Mouse (Mus musculus) monocyte, adult 59 days (primary cell): ENCODE measurements around the gene Nfe2. TPM values are rescaled to one million over a fixed set of nuclear protein-coding genes. Genes with fewer than 3 reads are reported as not detected.

Source experiments
- total RNA-seq, 2 experiments: library from RNA; stranded (reverse); gene quantifications; one replicate each; pipeline ENCODE4 v1.2.4; 2023

Nfe2 gene
- 100 to 1,000 TPM; 104 to 107 TPM for total RNA-seq

DNA sequence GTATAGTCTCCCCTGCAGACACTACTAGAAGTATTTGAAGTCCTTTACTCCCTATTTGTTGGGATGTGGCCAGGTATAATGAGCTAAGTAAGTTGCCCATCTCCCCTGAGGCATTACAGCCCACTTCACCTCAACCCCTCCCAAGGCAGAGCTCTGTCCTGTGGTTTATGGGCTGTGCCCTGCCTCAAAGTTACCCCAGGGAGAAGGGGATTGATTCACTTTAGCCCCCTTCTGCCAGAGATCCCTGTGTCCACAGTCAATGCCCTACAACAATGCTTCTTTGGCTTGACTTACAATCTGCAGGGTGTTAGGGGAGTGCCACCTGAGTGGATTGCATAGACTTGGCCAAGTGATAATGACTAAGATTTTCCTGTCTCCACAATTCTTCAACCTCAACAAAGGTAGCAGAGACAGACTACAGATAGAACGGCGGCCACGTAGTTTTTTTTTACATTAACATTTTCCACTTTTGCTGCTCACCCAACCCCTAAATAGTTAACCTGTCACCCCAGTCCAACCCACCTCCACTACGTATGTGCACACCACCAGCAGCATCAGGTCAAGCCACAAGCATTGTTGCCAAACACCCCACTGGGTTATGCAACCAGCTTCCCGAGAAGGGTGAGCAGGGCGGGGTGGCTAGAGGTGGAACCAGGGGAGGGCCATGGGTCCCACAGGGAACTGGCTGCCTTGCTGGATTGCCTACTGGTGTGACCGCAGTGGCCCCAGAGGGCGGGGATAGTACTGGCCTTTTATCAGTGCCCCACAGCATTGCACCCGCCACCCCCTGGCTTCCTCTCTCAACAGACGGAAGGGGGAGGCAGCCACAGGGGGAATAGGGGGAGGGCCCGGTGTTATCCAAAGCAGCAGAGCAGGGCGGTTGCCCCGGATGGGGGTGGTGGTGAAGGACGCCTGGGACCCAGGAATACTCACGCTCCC is at the start of gene Nfe2:
Gene Nfe2, minus strand, starts transcription at position 614 of the 939 bp plus-strand sequence.

DNA sequence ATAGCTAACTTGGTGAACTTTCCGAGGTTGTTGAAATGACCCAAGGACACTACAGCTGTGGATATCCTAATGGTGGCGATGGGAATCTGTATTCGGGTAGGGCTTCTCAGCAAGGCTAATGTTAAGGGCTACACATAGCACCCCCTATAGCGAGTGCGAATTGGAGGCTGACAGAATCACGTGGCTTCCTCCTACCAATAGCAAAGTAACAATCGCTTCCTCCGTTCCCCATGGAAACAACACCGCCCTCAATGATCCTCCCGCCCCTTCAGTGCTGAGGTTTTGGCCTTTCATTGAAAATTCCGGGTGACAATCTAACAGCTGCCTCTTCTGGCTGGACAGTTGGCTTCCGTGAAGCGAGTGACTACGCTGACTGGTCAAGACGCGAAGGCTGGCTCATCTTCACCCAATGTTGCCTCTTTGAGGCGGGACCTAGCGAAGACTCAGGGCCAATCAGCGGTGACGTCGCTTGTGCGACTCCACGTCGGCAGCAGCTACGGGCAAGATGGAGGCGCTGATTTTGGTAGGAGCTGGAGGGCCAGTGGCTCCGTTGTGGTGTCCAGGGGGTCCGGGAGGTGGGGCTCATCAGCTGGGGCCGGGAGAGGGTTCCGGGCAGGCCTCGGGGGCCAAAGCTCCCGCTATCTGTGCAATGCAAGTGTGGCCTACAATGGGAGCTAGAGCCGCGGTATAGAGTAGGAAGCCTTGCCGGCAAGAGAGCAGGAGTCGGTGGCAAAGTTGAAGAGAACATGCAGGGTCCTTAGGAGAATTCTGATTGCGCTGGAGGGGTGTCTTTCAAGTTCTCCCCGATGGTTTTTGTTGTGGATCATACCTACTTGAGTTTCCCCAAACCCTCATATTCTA is 14.4 kb upstream of the Nfe2 start, which contains the start of gene Copz1:
Gene Copz1, plus strand, starts transcription at position 296 of the 861 bp plus-strand sequence.

DNA sequence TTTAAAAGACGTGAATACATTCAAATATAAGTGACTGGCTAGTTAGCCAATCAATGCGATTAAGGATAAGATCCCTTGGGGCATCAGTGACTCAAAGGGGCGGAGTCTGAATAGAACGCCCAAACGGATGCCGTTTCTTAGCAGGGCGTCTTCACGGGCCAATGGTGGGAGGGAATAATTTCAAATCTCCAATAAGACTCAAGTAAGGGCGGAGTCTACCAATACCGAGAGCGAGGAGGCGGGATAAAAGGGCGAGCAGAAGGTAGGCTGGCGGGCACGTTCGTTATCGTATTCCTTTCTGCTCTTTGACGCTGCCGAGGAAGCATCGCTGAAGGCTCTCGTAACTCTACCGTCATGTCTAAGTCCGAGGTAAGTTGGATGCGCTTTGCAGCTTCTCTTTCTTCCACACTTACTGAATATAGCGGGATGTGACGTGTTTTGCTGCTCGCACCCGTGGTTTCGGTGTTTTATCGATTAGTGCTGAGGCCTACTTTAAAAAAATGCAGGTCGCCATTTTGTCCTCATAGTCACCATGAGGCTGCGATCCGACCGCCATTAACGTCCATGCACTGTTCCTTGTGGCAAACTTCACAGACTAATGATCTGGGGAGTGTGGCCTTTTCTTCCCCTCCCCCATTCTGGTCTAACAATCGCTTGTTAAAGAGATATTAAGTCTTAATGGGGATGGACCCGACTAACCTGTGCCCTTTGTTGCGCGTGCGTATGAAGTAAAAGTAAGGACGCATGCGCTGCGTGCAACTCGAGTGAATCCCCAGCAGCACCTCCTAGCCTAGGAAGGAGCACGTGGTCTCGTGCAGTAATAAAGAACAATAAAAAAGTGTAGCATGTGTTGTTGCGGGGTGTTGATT is 17.8 kb downstream of the Nfe2 start, which contains the start of gene Hnrnpa1:
Gene Hnrnpa1, plus strand, starts transcription at position 273 of the 869 bp plus-strand sequence.

DNA sequence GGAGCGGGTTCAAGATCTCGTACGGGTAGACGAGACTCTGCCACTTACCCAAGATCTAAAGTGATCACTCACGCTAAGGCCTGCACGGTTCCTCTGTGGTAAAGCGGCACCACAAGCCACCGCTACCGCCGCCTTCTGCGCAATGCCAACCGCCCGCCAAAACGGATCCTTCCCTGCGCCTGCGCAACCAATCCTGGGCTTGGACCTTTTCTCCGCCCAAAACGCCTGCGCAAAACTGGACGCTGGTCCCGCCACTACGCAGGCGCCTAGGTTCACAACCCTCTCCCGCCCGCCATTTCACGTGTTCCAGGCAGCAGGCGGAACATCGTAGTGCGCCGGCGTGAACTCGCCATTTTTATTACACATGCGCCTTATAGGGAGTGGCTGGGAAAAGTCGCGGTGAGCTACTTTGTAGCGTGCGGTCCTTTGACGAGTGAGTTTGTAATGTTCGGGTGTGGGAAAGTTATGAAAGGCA is 18.5 kb downstream of the Nfe2 start, which contains the start of gene Cbx5:
Gene Cbx5, minus strand, starts transcription at position 132 of the 475 bp plus-strand sequence.

Other genes starting within 250 kb of the Nfe2 start
- under 1 TPM in 1 of 2 experiments, not detected in 1; 0.24 TPM for gene Hoxc4, start 239.5 kb downstream of the Nfe2 start, total RNA-seq
- 1 to 10 TPM; 3.2 to 3.5 TPM for gene Smug1, start 91.3 kb downstream of the Nfe2 start, total RNA-seq
- gene Cbx5, start 18.6 kb downstream of the Nfe2 start, total RNA-seq = 10 to 100 TPM in 1 of 2 experiments, 1 to 10 TPM in 1; 9.1 to 13.8 TPM
- 100 to 1,000 TPM; 297 to 355 TPM for gene Hnrnpa1, start 18.0 kb downstream of the Nfe2 start, total RNA-seq
- 100 to 1,000 TPM; 107 to 123 TPM for gene Copz1, start 14.3 kb upstream of the Nfe2 start, total RNA-seq
- 1 to 10 TPM; 1.3 to 2.1 TPM for gene Gpr84, start 52.2 kb upstream of the Nfe2 start, total RNA-seq
- 100 to 1,000 TPM; 119 to 145 TPM for gene Zfp385a, start 81.7 kb upstream of the Nfe2 start, total RNA-seq
- gene Itga5, start 108.4 kb upstream of the Nfe2 start, total RNA-seq = 10 to 100 TPM; 78.4 to 84.2 TPM
- gene Gtsf1, start 172.1 kb upstream of the Nfe2 start, total RNA-seq = under 1 TPM in 1 of 2 experiments, not detected in 1; 0.82 TPM
- gene Gtsf2, start 190.1 kb upstream of the Nfe2 start, total RNA-seq = not detected
- 100 to 1,000 TPM; 366 to 377 TPM for gene Nckap1l, start 195.4 kb upstream of the Nfe2 start, total RNA-seq
- gene Pde1b, start 244.6 kb upstream of the Nfe2 start, total RNA-seq = 10 to 100 TPM; 57.6 to 73.3 TPM